Mouse (Mus musculus) hindbrain, embryonic 16.5 days (tissue): Measurements from ENCODE around the gene Ccdc54. TPM values are rescaled to one million over a fixed set of nuclear protein-coding genes. Genes with fewer than 3 reads are reported as not detected.

Experiments used
- ATAC-seq: fragments of 200-750 bp; cut with Nextera tagmentation; 2 replicates; pipeline ENCODE4 v1.8.0; 2017; ENCODE audit warnings: moderate TSS enrichment, moderate library complexity
- H3K27ac ChIP-seq: fragments of 300-500 bp; sonication (generic); 2 replicates; pipeline ENCODE4 v1.5.1; 2014; ENCODE audit warnings: low read depth, mild to moderate bottlenecking, control low read depth, low read length, moderate library complexity
- H3K27me3 ChIP-seq: fragments of 300-500 bp; sonication (generic); replicated peaks from 2 replicates; pipeline ENCODE4 v1.6.1; 2014; ENCODE audit warnings: low read length; ENCODE audit not compliant: control insufficient read depth, insufficient read depth
- H3K36me3 ChIP-seq: fragments of 300-500 bp; sonication (generic); 2 replicates; pipeline ENCODE4 v1.6.1; 2014; ENCODE audit warnings: mild to moderate bottlenecking, low read length, moderate library complexity, mixed read lengths; ENCODE audit not compliant: control insufficient read depth, insufficient read depth
- H3K4me1 ChIP-seq: fragments of 300-500 bp; sonication (generic); 2 replicates; pipeline ENCODE4 v1.6.1; 2014; ENCODE audit warnings: low read depth, low read length; ENCODE audit not compliant: control insufficient read depth, insufficient read depth
- H3K4me2 ChIP-seq: fragments of 300-500 bp; sonication (generic); 2 replicates; pipeline ENCODE4 v1.6.1; 2014; ENCODE audit warnings: mild to moderate bottlenecking, low read length, control low read depth, moderate library complexity
- H3K4me3 ChIP-seq: fragments of 300-500 bp; sonication (generic); 2 replicates; pipeline ENCODE4 v1.5.1; 2014; ENCODE audit warnings: mild to moderate bottlenecking, low read length, control low read depth, moderate library complexity
- H3K9ac ChIP-seq: fragments of 300-500 bp; sonication (generic); 2 replicates; pipeline ENCODE4 v1.6.1; 2014; ENCODE audit warnings: low read depth, mild to moderate bottlenecking, control low read depth, low read length, moderate library complexity
- H3K9me3 ChIP-seq: fragments of 300-500 bp; sonication (generic); 2 replicates; pipeline ENCODE4 v1.6.1; 2014; ENCODE audit warnings: mild to moderate bottlenecking, low read length, moderate library complexity; ENCODE audit not compliant: control insufficient read depth
- WGBS: fragments of 180-500 bp; shearing (Covaris S2); extraction: QIAGEN DNeasy Blood & Tissue Kit; methylation state at CpG from one replicate; pipeline ENCODE4 v1.1.7; 2014; 5-methylcytosine and 5-hydroxymethylcytosine counted together
- polyA plus RNA-seq: library from polyadenylated mRNA; unstranded; fragments of >200 nt; fragmentation: Nextera tagmentation; extraction: Ambion mirVana; gene quantifications from 2 replicates; pipeline ENCODE4 v1.2.1, GENCODE M21; 2015

Gene Ccdc54
- not detected in 2 replicates for polyA plus RNA-seq

DNA sequence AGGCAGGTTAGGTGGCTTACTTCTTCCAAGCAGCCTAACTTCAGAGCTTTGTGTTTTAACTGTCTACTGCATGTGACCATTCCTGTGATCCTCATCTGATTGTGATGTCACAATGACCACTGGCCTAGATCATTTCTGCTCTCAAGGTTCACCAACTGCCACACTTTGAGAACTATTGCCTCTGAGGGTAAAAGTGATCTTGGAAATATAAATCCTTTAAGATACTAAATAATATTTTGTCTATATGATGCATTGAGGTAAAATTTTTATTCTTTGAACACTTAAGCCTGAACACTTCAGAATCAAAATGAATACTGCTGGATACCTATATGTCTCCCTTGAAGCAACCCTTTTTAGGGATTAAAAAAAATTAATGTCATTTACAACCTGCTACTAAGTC lies at the start of gene Ccdc54:
Ccdc54 (minus strand) TSS at position 101 of the 400 bp plus-strand sequence.
- H3K9ac ChIP-seq = no peak within 1 kb of the TSS
- no peak within 1 kb of the TSS for H3K27ac ChIP-seq
- no peak within 1 kb of the TSS for H3K4me2 ChIP-seq
- no peak within 1 kb of the TSS for H3K4me3 ChIP-seq
- no peaks in the 10 kb centered on the region for H3K9me3 ChIP-seq
- ATAC-seq = no peak
- H3K4me1 ChIP-seq = no peaks in the 10 kb centered on the region
- H3K27me3 ChIP-seq = no peaks in the 10 kb centered on the region
- H3K36me3 ChIP-seq = no peaks in the 10 kb centered on the region

DNA sequence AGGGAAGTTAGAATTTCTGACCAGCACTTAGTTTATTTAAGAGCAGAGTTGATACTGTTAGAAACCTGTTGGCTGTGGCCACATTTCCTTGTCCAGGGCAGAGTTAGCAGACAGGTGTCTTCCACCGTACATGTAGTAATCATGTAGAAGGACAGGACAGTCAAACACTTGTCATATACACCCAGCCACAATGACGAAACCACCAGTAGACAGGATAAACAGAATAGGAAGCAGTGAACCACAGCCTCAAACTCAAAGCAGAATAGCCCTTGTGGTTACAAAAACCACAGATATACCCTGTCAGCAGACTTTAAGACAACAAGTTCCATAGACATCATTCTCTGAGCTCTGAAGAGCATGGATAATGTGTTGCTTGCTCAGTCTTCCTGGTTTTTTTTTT lies 41.6 kb upstream of the Ccdc54 start:
- Histone ChIP-seq H3K36me3 (no peaks in the 10 kb centered on the region), H3K27ac (no peak overlapping the region), H3K9ac (no peak overlapping the region), H3K4me3 (no peak overlapping the region), H3K4me1 (no peaks in the 10 kb centered on the region), H3K9me3 (no peaks in the 10 kb centered on the region), H3K4me2 (no peak overlapping the region), H3K27me3 (no peaks in the 10 kb centered on the region)
- ATAC-seq = no peak
- 92% methylated on average over 2 of the region's 2 CpGs for WGBS

DNA sequence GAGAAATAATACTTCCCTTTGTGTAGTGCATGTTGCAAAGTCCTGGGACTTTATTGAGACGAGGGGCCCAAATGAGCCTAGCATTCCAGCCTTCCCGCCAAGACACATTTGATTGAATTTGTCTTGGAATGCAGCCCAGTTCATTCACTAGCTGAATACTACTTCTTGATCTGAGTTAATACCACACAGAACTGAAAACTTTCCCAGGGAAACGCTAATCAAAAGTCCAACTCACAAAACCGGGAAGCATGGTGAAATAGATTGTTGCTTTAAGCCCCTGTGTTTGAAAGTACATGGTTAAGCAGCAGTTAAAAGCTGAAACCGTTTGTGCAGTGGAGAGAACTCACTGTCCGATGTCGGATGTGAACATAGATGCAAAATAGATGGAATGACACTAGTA lies 24.6 kb upstream of the Ccdc54 start:
- H3K27ac ChIP-seq = no peak overlapping the region
- ATAC-seq = peak; percentile 75
- WGBS = 44% methylated on average over 7 of the region's 7 CpGs

DNA sequence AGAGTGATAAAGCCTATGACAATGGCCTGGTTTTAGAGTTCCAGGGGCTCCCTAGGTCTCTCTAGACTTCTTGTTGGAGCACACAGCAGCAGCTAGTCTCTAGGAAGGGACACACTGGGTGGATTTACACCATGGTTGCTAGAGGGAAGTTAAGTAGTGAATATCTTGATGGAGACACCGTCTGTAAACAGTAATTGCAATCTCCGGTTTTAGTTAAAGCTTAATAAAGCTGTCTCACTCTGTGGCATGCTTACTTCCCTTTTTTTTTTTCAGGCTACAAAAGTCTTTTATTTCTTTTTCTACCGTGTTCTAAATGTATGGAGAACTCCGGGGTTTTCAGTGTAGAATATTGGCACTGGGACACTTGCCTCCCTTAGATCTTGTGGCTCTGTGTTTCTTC lies 22.0 kb upstream of the Ccdc54 start:
- Histone ChIP-seq H3K36me3 (no peaks in the 10 kb centered on the region), H3K4me2 (no peak overlapping the region), H3K4me3 (no peak overlapping the region), H3K27me3 (no peaks in the 10 kb centered on the region), H3K27ac (no peak overlapping the region), H3K4me1 (no peaks in the 10 kb centered on the region), H3K9me3 (no peaks in the 10 kb centered on the region), H3K9ac (no peak overlapping the region)
- 67% methylated on average over 4 of the region's 4 CpGs for WGBS
- ATAC-seq = no peak

More for the DNA sequence above, 24.6 kb upstream of the Ccdc54 start:
- Histone ChIP-seq H3K4me1 (no peaks in the 10 kb centered on the region), H3K27me3 (no peaks in the 10 kb centered on the region), H3K36me3 (no peaks in the 10 kb centered on the region), H3K9me3 (no peaks in the 10 kb centered on the region), H3K9ac (no peak overlapping the region), H3K4me3 (no peak overlapping the region), H3K4me2 (no peak overlapping the region)

DNA sequence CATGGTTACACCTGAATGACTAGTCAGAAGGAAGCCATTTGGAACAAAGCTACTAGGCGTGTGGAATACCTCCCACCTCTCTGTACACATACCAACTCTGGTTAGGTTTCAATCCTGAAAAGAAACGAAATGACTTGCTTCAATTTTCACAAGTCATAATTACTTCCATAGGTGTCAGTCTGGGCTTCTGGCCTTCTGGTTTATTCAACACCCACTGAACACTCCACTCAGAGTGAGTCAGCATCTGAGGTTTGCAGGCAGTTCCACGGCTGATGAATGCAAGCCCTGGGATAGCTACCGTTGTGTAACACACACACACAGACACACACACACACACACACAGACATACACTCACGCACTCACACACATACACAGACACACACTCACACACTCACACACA lies 19.6 kb upstream of the Ccdc54 start:
- no peak overlapping the region for H3K9ac ChIP-seq
- no peaks in the 10 kb centered on the region for H3K4me1 ChIP-seq
- no peak overlapping the region for H3K4me2 ChIP-seq
- H3K9me3 ChIP-seq = no peaks in the 10 kb centered on the region
- no peak for ATAC-seq
- 82% methylated on average over 5 of the region's 5 CpGs for WGBS
- H3K27me3 ChIP-seq = no peaks in the 10 kb centered on the region
- H3K4me3 ChIP-seq = no peak overlapping the region
- no peak overlapping the region for H3K27ac ChIP-seq
- H3K36me3 ChIP-seq = no peaks in the 10 kb centered on the region

DNA sequence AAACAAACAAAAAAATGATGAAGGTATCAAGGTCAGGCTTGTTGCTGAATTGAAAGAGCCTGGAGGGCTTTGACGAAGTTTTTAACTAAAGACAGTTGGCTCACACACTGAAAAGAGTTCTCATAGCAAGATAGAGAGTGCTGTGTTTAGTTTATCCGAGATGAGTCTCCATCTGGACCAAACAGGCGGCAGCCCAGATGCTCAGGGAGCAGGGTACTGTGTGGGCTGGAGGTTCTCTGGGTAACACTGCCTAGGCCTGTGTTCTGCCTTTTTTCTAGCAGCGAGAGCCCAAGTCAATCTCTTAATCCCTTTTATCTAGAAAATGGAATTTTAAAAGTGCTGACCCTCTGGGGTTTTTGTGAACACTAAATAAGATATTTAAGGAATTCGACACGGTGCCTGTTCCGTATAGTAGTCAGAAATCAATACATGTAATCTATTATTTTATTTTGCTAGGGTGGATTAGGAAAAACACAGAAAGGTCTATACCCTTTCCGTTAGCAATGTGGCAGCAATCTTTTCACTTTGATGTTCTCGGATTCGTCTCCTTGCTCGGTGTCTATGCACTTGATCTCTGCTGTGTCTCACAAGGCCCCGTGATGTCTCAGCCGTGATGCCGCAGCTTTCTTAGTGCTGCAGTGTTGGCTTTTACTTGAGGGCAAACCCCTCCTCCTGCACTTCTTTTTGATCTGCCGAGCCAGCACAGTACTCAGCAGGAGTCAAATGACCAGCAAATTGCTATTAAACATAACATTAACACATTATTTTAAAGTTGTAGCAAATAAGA lies 17.0 kb upstream of the Ccdc54 start:
- Histone ChIP-seq H3K4me1 (no peaks in the 10 kb centered on the region), H3K36me3 (no peaks in the 10 kb centered on the region), H3K4me2 (no peak overlapping the region), H3K27ac (no peak overlapping the region), H3K9ac (no peak overlapping the region), H3K9me3 (no peaks in the 10 kb centered on the region), H3K4me3 (no peak overlapping the region), H3K27me3 (no peaks in the 10 kb centered on the region)
- WGBS = 49% methylated on average over 15 of the region's 15 CpGs
- ATAC-seq = 0 out of 2 replicates have a peak, but pooled peaks have one; percentile 68

DNA sequence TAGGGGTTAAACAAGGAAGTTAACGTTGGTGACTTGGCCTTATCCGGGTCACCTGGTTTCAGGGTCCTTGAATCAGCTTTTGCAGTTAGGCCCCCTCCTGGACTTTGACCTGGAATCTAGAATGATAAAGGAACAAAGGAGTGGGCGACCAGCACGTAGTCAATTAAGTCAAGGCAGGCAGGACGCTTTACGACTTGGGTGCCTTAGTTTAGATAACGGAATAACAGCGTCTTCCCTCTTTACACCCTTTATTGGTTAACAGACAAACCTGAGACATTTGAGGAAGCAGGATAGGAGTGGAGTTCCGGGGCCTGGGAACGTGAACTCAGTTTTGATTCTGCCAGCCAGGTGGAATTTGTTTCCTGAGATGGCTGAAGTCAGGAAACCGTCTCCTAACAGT lies 13.9 kb upstream of the Ccdc54 start:
- no peak for ATAC-seq
- WGBS = 82% methylated on average over 11 of the region's 11 CpGs
- Histone ChIP-seq H3K9me3 (no peaks in the 10 kb centered on the region), H3K4me2 (no peak overlapping the region), H3K4me3 (no peak overlapping the region), H3K27ac (no peak overlapping the region), H3K27me3 (no peaks in the 10 kb centered on the region), H3K4me1 (no peaks in the 10 kb centered on the region), H3K9ac (no peak overlapping the region), H3K36me3 (no peaks in the 10 kb centered on the region)

DNA sequence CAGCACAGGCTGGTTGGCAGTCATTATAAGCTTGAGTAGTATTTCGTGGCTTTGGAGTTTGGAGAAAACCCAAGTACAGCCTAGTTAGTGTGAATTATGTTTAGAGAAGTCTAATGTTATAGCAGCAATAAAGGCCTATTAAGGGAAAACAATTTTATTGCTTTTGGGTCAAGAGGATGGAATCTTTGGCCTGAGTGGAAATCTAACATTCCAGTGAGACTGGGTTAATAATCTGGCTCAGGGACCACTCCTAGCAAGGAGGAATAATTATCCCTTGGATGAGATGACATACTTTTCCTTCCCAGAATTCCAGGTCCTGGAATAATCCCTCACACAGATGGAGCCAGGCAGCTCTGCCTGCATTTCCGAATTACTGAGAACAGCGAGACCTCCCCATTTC lies 11.0 kb upstream of the Ccdc54 start:
- Histone ChIP-seq H3K27me3 (no peaks in the 10 kb centered on the region), H3K27ac (no peak overlapping the region), H3K4me2 (no peak overlapping the region), H3K4me3 (no peak overlapping the region), H3K4me1 (no peaks in the 10 kb centered on the region), H3K9ac (no peak overlapping the region), H3K9me3 (no peaks in the 10 kb centered on the region), H3K36me3 (no peaks in the 10 kb centered on the region)
- ATAC-seq = no peak
- WGBS = 81% methylated on average over 3 of the region's 3 CpGs

DNA sequence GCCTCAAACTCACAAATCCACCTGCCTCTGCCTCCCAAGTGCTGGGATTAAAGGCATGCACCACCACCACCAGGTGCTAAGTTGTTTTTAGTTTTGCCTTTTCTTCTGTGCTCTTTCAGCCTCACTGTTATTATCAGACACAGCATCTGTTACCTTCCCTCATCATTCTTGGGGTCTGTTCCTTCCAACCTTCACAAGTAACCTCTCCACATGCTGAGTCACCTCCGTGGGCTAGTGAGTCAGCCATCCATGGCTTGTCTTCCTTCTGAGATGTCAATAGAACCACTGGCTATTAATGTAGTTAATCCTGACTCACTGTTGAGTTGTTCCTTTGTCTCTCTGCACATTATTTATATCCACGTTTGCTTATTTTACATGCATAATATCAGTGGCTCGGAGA lies 9.7 kb upstream of the Ccdc54 start:
- no peak for ATAC-seq
- no peak overlapping the region for H3K4me3 ChIP-seq
- no peak overlapping the region for H3K27ac ChIP-seq
- no peak overlapping the region for H3K9ac ChIP-seq
- no peaks in the 10 kb centered on the region for H3K9me3 ChIP-seq
- WGBS = 89% methylated on average over 3 of the region's 3 CpGs
- no peaks in the 10 kb centered on the region for H3K36me3 ChIP-seq
- no peaks in the 10 kb centered on the region for H3K4me1 ChIP-seq
- no peaks in the 10 kb centered on the region for H3K27me3 ChIP-seq
- no peak overlapping the region for H3K4me2 ChIP-seq
